Mouse (Mus musculus) CH12.LX (cell line): ENCODE measurements around the gene Prps1l3.
"Not testable (repeated sequence)": the region's sequence is repeated elsewhere in the genome, so short reads cannot be mapped to it uniquely, and the experiment has no call there.

Experiments used
- CTCF ChIP-seq, 2 experiments: IDR thresholded peaks in 1 of 2; conservative IDR thresholded peaks in 1 of 2; 2 replicates each; pipeline ENCODE4 v1.5.1; 2011 to 2012; ENCODE audit warnings: low read depth in 2 of 2, low read length in 2 of 2, improper control_type of control experiment in 1 of 2, inconsistent platforms in 1 of 2, mild to moderate bottlenecking in 1 of 2, moderate library complexity in 1 of 2
- MAX ChIP-seq: IDR thresholded peaks from 2 replicates; pipeline ENCODE4 v1.6.1; 2011; ENCODE audit warnings: low read length, improper control_type of control experiment
- MAZ ChIP-seq: IDR thresholded peaks from 2 replicates; pipeline ENCODE4 v1.6.1; 2012; ENCODE audit warnings: low read depth, mild to moderate bottlenecking, inconsistent platforms, low read length, improper control_type of control experiment, moderate library complexity

- not testable (repeated sequence) for TF ChIP-seq CTCF (conservative IDR thresholded peaks at IDR 0.05 in 1 of 2, IDR thresholded peaks at IDR 0.05 in 1 of 2; ENCODE audit: low read depth in 2 of 2, low read length in 2 of 2); MAX; MAZ
Observed at GRCm38 (mm10) chr12:57212463-57212862, 17.7 kb upstream of the Prps1l3 start.
